Mouse (Mus musculus) stomach, embryonic 15.5 days (tissue): Measurements from ENCODE around the gene Itgb1bp1. TPM values are rescaled to one million over a fixed set of nuclear protein-coding genes. Genes with fewer than 3 reads are reported as not detected.

ENCODE experiments used
- ATAC-seq: fragments of 200-750 bp; cut with Nextera tagmentation; 2 replicates; pipeline ENCODE4 v1.8.0; 2017; ENCODE audit warnings: low read depth, moderate number of reproducible peaks, moderate TSS enrichment; ENCODE audit not compliant: insufficient read depth, low FRiP score
- H3K27ac ChIP-seq: fragments of 300-500 bp; sonication (generic); 2 replicates; pipeline ENCODE4 v1.5.1; 2015; ENCODE audit warnings: mild to moderate bottlenecking, inconsistent platforms
- H3K27me3 ChIP-seq: fragments of 300-500 bp; sonication (generic); replicated peaks from 2 replicates; pipeline ENCODE4 v1.6.1; 2015; ENCODE audit warnings: inconsistent platforms
- H3K36me3 ChIP-seq: fragments of 300-500 bp; sonication (generic); 2 replicates; pipeline ENCODE4 v1.6.1; 2015; ENCODE audit warnings: inconsistent platforms
- H3K4me1 ChIP-seq: fragments of 300-500 bp; sonication (generic); 2 replicates; pipeline ENCODE4 v1.6.1; 2015; ENCODE audit warnings: inconsistent platforms
- H3K4me2 ChIP-seq: fragments of 300-500 bp; sonication (generic); 2 replicates; pipeline ENCODE4 v1.6.1; 2015; ENCODE audit warnings: mild to moderate bottlenecking, inconsistent platforms
- H3K4me3 ChIP-seq: fragments of 300-500 bp; sonication (generic); replicated peaks from 2 replicates; pipeline ENCODE4 v1.5.1; 2015; ENCODE audit warnings: inconsistent platforms
- H3K9ac ChIP-seq: fragments of 300-500 bp; sonication (generic); 2 replicates; pipeline ENCODE4 v1.6.1; 2015; ENCODE audit warnings: inconsistent platforms
- H3K9me3 ChIP-seq: fragments of 300-500 bp; sonication (generic); 2 replicates; pipeline ENCODE4 v1.6.1; 2016; ENCODE audit warnings: inconsistent platforms
- WGBS: fragments of 180-500 bp; shearing (Covaris S2); methylation state at CpG from one replicate; pipeline ENCODE4 v1.1.7; 2015; 5-methylcytosine and 5-hydroxymethylcytosine counted together
- polyA plus RNA-seq: library from polyadenylated mRNA; unstranded; fragments of >200 nt; fragmentation: Nextera tagmentation; extraction: Ambion mirVana; gene quantifications from 2 replicates; pipeline ENCODE4 v1.2.1, GENCODE M21; 2015

Itgb1bp1 gene
- polyA plus RNA-seq, 1 experiment from 2014 or later: 42.5 TPM

GRCm38 (mm10) chr12:21298856-21299255 lies 12.8 kb upstream of the Itgb1bp1 start:
- H3K27me3 ChIP-seq: no peaks in the 10 kb centered on the region
- no peaks in the 10 kb centered on the region for H3K4me1 ChIP-seq
- WGBS: 97% methylated on average over 11 of the region's 11 CpGs
- peaks cover 54% of the 10 kb centered on the region for H3K36me3 ChIP-seq
- H3K4me2 ChIP-seq: no peak overlapping the region
- no peak overlapping the region for H3K27ac ChIP-seq
- H3K9ac ChIP-seq: no peak overlapping the region
- H3K9me3 ChIP-seq: no peaks in the 10 kb centered on the region
- no peak overlapping the region for H3K4me3 ChIP-seq
- ATAC-seq: no peak

DNA sequence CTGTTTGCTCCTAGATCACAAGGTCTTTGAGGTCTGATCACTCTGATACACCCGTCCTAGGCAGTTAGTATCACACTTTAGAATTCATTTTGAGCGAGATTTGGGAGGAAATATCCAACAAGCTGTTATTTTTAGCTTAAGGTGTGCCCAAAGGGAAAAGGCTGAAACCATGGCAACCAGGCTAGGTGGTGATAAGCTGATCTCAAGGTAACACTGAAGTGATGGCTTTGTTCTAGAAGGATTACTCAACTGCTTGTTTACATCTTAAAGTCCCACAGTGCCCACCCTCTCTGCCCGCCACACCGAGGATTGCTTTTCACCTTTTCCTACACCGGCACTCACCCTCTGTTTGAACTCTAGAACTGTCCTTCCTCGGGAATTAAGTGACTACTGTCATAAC lies 3.6 kb upstream of the Itgb1bp1 start:
- no peaks in the 10 kb centered on the region for H3K9me3 ChIP-seq
- H3K27ac ChIP-seq: no peak overlapping the region
- H3K4me3 ChIP-seq: no peak overlapping the region
- H3K27me3 ChIP-seq: no peaks in the 10 kb centered on the region
- no peak overlapping the region for H3K9ac ChIP-seq
- peaks cover 9% of the 10 kb centered on the region for H3K4me1 ChIP-seq
- 76% methylated on average over 6 of the region's 6 CpGs for WGBS
- no peak for ATAC-seq
- H3K36me3 ChIP-seq: peaks cover 26% of the 10 kb centered on the region
- no peak overlapping the region for H3K4me2 ChIP-seq

- H3K27ac ChIP-seq: no peak overlapping the region
- no peaks in the 10 kb centered on the region for H3K27me3 ChIP-seq
- ATAC-seq: no peak
- H3K9me3 ChIP-seq: no peaks in the 10 kb centered on the region
- H3K4me1 ChIP-seq: peaks cover 9% of the 10 kb centered on the region
- H3K4me2 ChIP-seq: no peak overlapping the region
- 91% methylated on average over 3 of the region's 3 CpGs for WGBS
- no peak overlapping the region for H3K4me3 ChIP-seq
- peaks cover 20% of the 10 kb centered on the region for H3K36me3 ChIP-seq
- H3K9ac ChIP-seq: no peak overlapping the region
These were observed 2.8 kb upstream of the Itgb1bp1 start for GRCm38 (mm10) chr12:21288716-21289395.

DNA sequence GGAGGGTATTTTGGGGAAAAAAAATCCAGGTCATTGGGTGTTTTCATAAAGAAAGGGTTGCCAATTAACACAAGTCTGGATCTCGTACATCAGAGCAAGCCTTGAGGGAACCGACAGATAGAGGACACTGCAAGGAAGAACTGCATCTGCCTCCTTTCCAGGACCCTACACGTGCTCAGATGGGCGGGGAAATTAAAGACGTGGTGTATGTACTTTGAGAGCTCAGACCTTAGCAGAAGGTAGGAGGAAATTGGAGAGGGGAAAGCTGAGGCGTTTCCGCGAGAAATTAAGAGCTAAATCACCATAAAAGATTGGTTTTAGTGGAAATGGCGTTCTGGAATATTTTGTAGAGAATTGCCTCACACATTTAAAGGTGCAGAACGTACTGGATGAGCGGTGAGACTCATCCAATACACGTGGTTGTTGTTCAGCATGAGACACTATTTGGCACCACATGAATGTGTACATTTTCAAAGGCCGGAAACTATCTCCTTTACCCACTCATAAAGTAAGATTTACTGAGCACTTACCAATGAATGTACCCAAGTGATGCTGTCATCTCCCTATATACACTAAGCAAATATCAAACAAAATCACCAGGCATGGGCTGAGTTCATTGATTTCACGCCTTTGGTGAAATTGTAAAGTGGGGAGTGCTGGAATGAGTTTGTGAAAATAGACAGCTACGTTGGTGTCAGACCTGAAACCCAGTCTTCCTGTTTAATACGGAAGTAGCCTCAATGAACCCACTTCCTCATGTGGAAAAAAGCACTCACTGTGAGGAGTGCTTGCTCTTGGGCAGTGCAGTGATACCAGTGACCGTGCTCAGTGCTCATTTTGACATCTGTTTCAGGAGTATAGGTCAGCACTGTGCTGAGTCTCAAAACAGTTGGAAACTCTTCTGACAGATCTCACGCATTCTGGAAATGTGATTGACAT lies 897 bp upstream of the Itgb1bp1 start:
- H3K9ac ChIP-seq: peak overlapping the region; percentile 79
- peak overlapping the region; percentile 93 for H3K27ac ChIP-seq
- peak overlapping the region; percentile 72 for H3K4me3 ChIP-seq
- H3K4me2 ChIP-seq: peak overlapping the region; percentile 62
- peaks cover 9% of the 10 kb centered on the region; the same call in 1 of the 2 replicates for H3K36me3 ChIP-seq
- H3K4me1 ChIP-seq: peaks cover 9% of the 10 kb centered on the region
- H3K9me3 ChIP-seq: no peaks in the 10 kb centered on the region
- H3K27me3 ChIP-seq: no peaks in the 10 kb centered on the region
- no peak for ATAC-seq
- 27% methylated on average over 18 of the region's 18 CpGs for WGBS

DNA sequence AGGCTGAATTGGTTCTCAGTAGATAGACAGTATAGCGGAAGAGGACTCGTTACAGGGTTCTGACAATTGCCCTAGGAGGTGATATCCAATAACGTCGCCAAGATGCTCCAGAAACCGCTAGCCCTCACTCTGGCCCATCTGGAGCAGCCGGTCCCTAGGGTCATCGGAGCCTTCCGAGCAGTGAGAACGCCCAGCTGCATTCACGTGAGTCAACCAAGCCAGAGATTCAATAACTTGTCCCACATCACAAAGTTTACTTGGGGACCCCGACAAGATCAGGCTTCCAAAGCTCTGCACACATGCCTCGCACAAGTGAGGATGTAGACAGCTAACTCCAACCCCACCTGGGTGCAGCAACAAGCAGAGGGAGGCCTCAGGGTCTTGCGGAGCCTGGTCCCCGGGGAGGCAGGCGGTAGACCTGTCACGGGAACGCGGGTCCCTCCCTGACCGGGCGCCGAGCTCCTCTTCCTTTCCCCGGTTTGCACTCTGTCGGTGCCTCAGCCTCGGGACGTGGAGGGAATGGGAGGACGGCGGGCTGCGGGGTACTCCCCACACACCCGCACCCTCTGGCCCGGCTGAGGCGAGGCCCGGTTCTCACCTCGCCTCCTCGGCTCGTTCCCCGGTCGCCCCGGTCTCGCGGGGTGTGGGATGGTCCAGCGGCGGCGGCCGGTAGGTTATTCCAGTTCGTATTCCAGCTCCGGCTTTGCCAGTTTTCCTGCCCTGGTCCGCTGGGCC lies 409 bp downstream of the Itgb1bp1 start:
- peak; percentile 83 for ATAC-seq
- H3K27me3 ChIP-seq: no peaks in the 10 kb centered on the region

DNA sequence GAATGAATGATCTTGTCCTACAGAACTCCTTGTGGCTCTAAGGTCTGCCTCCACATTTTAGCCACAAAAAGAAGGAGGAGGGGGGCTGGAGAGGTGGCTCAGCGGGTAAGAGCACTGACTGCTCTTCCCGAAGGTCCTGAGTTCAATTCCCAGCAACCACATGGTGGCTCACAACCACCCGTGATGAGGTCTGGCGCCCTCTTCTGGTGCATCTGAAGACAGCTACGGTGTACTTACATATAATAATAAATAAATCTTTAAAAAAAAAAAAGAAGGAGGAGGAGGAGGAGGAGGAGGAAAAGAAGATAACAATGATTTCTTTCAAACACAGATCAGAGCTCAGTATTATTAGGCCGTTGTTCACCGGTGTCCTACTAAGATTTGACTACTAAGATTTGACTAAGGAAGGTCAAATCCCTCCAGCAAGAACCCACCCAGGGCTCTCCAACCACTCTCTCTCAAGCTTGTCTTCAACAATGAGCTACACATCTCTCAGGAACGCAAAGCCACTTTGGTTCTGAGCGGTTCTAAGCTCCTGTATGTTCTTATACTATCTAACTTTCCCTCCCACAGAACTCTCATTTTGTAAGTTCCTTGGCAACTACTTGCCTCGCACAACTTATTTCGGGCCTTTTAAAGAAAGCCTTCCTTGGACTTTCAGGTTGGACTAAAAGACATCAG lies 1.2 kb downstream of the Itgb1bp1 start, which contains the start of gene Cpsf3:
Gene Cpsf3, plus strand, starts transcription at position 631 of the 681 bp plus-strand sequence.
- H3K36me3 ChIP-seq: no peaks in the 10 kb centered on the region
- WGBS: 55% methylated on average over 11 of the region's 11 CpGs
- H3K9me3 ChIP-seq: no peaks in the 10 kb centered on the region
- peaks cover 9% of the 10 kb centered on the region for H3K4me1 ChIP-seq
- ATAC-seq: no peak
- no peaks in the 10 kb centered on the region for H3K27me3 ChIP-seq
- H3K27ac ChIP-seq: peak within 1 kb of the TSS; percentile 93
- H3K4me2 ChIP-seq: peak within 1 kb of the TSS; percentile 87
- peak within 1 kb of the TSS; percentile 72 for H3K4me3 ChIP-seq
- peak within 1 kb of the TSS; percentile 79 for H3K9ac ChIP-seq

More for the DNA sequence above, 409 bp downstream of the Itgb1bp1 start:
- no peaks in the 10 kb centered on the region for H3K9me3 ChIP-seq
- H3K4me1 ChIP-seq: peaks cover 9% of the 10 kb centered on the region
- H3K4me2 ChIP-seq: peak overlapping the region; percentile 87
- no peaks in the 10 kb centered on the region for H3K36me3 ChIP-seq
- peak overlapping the region; percentile 93 for H3K27ac ChIP-seq
- WGBS: under 1% methylated on average over 47 of the region's 47 CpGs
- H3K4me3 ChIP-seq: peak overlapping the region; percentile 72
- peak overlapping the region; percentile 73 for H3K9ac ChIP-seq

GRCm38 (mm10) chr12:21277352-21277864 lies 8.7 kb downstream of the Itgb1bp1 start:
- Histone ChIP-seq H3K27me3 (no peaks in the 10 kb centered on the region), H3K9ac (no peak overlapping the region), H3K4me1 (no peaks in the 10 kb centered on the region), H3K27ac (no peak overlapping the region), H3K4me3 (no peak overlapping the region), H3K36me3 (no peaks in the 10 kb centered on the region), H3K4me2 (no peak overlapping the region), H3K9me3 (no peaks in the 10 kb centered on the region)
- no peak for ATAC-seq
- 82% methylated on average over 1 of the region's 1 CpGs for WGBS

GRCm38 (mm10) chr12:21274446-21274845 lies 11.6 kb downstream of the Itgb1bp1 start:
- no peaks in the 10 kb centered on the region for H3K4me1 ChIP-seq

GRCm38 (mm10) chr12:21268083-21268616 lies 17.9 kb downstream of the Itgb1bp1 start:
- no peaks in the 10 kb centered on the region for H3K27me3 ChIP-seq
- no peak overlapping the region for H3K9ac ChIP-seq
- no peak for ATAC-seq
- no peak overlapping the region for H3K27ac ChIP-seq
- no peak overlapping the region for H3K4me3 ChIP-seq
- 88% methylated on average over 8 of the region's 8 CpGs for WGBS
- H3K4me2 ChIP-seq: no peak overlapping the region
- H3K4me1 ChIP-seq: no peaks in the 10 kb centered on the region; the same call in 1 of the 2 replicates
- H3K36me3 ChIP-seq: peaks cover 22% of the 10 kb centered on the region
- no peaks in the 10 kb centered on the region for H3K9me3 ChIP-seq

More at GRCm38 (mm10) chr12:21274446-21274845, 11.6 kb downstream of the Itgb1bp1 start:
- H3K27me3 ChIP-seq: no peaks in the 10 kb centered on the region
- no peak overlapping the region for H3K4me3 ChIP-seq
- H3K9me3 ChIP-seq: no peaks in the 10 kb centered on the region
- H3K27ac ChIP-seq: no peak overlapping the region
- ATAC-seq: no peak
- H3K9ac ChIP-seq: no peak overlapping the region
- H3K4me2 ChIP-seq: no peak overlapping the region
- WGBS: 87% methylated on average over 7 of the region's 7 CpGs
- H3K36me3 ChIP-seq: peaks cover 22% of the 10 kb centered on the region

GRCm38 (mm10) chr12:21266784-21267098 lies 19.3 kb downstream of the Itgb1bp1 start:
- no peaks in the 10 kb centered on the region for H3K9me3 ChIP-seq
- no peak for ATAC-seq
- H3K27me3 ChIP-seq: no peaks in the 10 kb centered on the region
- H3K27ac ChIP-seq: no peak overlapping the region
- H3K36me3 ChIP-seq: peaks cover 18% of the 10 kb centered on the region
- H3K4me2 ChIP-seq: no peak overlapping the region
- no peak overlapping the region for H3K4me3 ChIP-seq
- no peaks in the 10 kb centered on the region; the same call in 1 of the 2 replicates for H3K4me1 ChIP-seq
- 81% methylated on average over 2 of the region's 2 CpGs for WGBS
- H3K9ac ChIP-seq: no peak overlapping the region
